Mouse (Mus musculus) left cerebral cortex, adult 11 months (tissue): ENCODE measurements at regions not wholly inside any gene's neighbourhood (a gene's known extent, or its start where the extent isn't known, plus 50 kb on each side); places are given as distances from the start of the nearest gene placed in this dataset.

Experiments
- DNase-seq: peaks from one replicate; pipeline ENCODE4 v3.0.0; 2022; ENCODE audit warnings: low spot score

DNA sequence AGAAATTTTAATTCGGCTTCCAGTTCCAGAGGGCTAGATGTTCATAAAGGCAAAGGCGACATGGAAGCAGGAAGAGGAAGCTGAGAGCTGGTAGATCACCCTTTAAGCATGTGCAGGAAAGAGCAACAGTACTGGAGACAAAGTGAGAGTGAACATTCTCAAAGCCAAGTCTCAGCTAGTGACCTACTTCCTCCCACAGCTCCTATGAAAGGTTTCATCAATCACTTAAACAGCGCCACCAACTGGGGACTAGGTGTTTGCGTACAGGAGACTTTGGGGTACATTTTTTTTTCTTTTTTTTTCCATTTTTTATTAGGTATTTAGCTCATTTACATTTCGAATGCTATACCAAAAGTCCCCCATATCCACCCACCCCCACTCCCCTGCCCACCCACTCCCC lies 61.7 kb upstream of the Gucy1a1 start:
- DNase-seq = no peak
